Mouse (Mus musculus) embryonic facial prominence, embryonic 14.5 days (tissue): ENCODE data around the gene Eif2b3. TPM values are rescaled to one million over a fixed set of nuclear protein-coding genes. Genes with fewer than 3 reads are reported as not detected.

ENCODE experiments used
- ATAC-seq: fragments of 200-750 bp; cut with Nextera tagmentation; 2 replicates; pipeline ENCODE4 v1.8.0; 2017; ENCODE audit warnings: low read depth, moderate number of reproducible peaks, moderate TSS enrichment
- DNase-seq: peaks from one replicate; pipeline ENCODE4 v3.0.0-alpha.2; 2015; ENCODE audit warnings: low spot score
- H3K27ac ChIP-seq: fragments of 300-500 bp; sonication (generic); replicated peaks from 2 replicates; pipeline ENCODE4 v1.5.1; 2014; ENCODE audit warnings: low read depth, mild to moderate bottlenecking, low read length, moderate library complexity
- H3K27me3 ChIP-seq: fragments of 300-500 bp; sonication (generic); replicated peaks from 2 replicates; pipeline ENCODE4 v1.6.1; 2014; ENCODE audit warnings: low read length; ENCODE audit not compliant: control insufficient read depth, insufficient read depth
- H3K36me3 ChIP-seq: fragments of 300-500 bp; sonication (generic); 2 replicates; pipeline ENCODE4 v1.6.1; 2014; ENCODE audit warnings: low read length, mixed read lengths; ENCODE audit not compliant: control insufficient read depth, insufficient read depth
- H3K4me1 ChIP-seq: fragments of 300-500 bp; sonication (generic); 2 replicates; pipeline ENCODE4 v1.6.1; 2014; ENCODE audit warnings: antibody characterized with exemption, low read length; ENCODE audit not compliant: control insufficient read depth, insufficient read depth
- H3K4me2 ChIP-seq: fragments of 300-500 bp; sonication (generic); 2 replicates; pipeline ENCODE4 v1.6.1; 2014; ENCODE audit warnings: low read depth, mild to moderate bottlenecking, low read length, moderate library complexity, mixed read lengths
- H3K4me3 ChIP-seq: fragments of 300-500 bp; sonication (generic); 2 replicates; pipeline ENCODE4 v1.5.1; 2014; ENCODE audit warnings: low read depth, mild to moderate bottlenecking, low read length
- H3K9ac ChIP-seq: fragments of 300-500 bp; sonication (generic); 2 replicates; pipeline ENCODE4 v1.6.1; 2014; ENCODE audit warnings: low read depth, mild to moderate bottlenecking, low read length, moderate library complexity, mixed read lengths
- H3K9me3 ChIP-seq: fragments of 300-500 bp; sonication (generic); 2 replicates; pipeline ENCODE4 v1.6.1; 2016; ENCODE audit warnings: low read length; ENCODE audit not compliant: control insufficient read depth
- WGBS: fragments of 180-500 bp; shearing (Covaris S2); extraction: QIAGEN DNeasy Blood & Tissue Kit; methylation state at CpG from one replicate; pipeline ENCODE4 v1.1.7; 2014; 5-methylcytosine and 5-hydroxymethylcytosine counted together
- polyA plus RNA-seq: library from polyadenylated mRNA; unstranded; fragments of >200 nt; fragmentation: Nextera tagmentation; extraction: Ambion mirVana; gene quantifications from 2 replicates; pipeline ENCODE4 v1.2.1, GENCODE M21; 2014

Gene Eif2b3
- polyA plus RNA-seq, 1 experiment from 2014 or later, result 38.6 TPM

DNA sequence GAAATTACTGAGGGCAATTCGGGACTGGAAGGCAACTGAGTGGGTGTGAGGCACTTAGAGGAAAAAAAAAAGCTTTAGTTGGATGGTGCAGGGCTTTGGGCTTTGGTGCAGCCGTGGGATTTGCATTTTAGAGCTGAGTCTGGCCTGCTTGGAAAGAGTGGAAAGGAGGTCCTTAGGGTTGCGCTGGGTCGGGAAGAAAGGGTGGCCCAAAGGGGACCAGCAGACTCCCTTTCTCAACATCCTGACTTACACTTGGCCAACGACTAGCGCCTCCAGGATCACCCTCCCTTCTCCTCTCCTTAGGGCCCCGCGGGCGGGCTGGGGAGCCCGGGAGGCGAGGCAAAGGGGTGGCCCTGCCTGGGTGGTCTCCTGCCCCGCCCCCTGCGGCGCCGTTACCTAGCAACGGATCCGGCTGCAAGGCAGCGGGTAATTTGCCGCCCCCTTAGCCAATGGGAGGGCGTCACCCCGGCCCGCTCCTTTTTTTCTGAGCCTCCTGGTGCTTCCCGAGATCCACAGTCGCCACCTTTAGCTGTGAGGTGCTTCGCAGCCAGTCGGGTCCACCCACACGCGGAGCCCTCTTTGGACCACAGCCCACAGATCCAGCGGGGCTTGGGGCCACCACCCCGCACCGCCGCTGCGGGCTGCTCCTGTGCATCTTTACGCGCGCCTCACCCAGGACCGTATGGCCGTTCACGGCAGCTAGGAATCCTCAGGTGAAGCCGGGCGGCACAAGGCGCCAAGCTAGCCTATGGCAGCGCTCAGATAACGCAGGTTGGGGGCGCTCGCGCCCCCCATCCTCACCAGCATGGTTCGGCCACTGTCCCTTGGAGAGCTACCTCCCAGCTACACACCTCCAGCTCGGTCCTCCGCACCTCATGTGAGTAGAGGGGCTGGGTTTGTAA, 76.6 kb downstream of the Eif2b3 start, which contains the start of gene Ptch2:
Gene Ptch2 (plus strand): TSS at position 525 of the 902 bp plus-strand sequence.
- peak within 1 kb of the TSS; percentile 76 for H3K27ac ChIP-seq
- H3K9me3 ChIP-seq, result no peaks in the 10 kb centered on the region
- peak within 1 kb of the TSS; percentile 74 for H3K9ac ChIP-seq
- peak within 1 kb of the TSS; percentile 99 for H3K4me2 ChIP-seq
- H3K4me1 ChIP-seq, result peaks cover 18% of the 10 kb centered on the region
- DNase-seq, result peak; percentile 85
- peak within 1 kb of the TSS; percentile 66 for H3K4me3 ChIP-seq
- ATAC-seq, result peak; percentile 71
- H3K27me3 ChIP-seq, result no peaks in the 10 kb centered on the region
- WGBS, result under 1% methylated on average over 29 of the region's 50 CpGs
- no peaks in the 10 kb centered on the region for H3K36me3 ChIP-seq

DNA sequence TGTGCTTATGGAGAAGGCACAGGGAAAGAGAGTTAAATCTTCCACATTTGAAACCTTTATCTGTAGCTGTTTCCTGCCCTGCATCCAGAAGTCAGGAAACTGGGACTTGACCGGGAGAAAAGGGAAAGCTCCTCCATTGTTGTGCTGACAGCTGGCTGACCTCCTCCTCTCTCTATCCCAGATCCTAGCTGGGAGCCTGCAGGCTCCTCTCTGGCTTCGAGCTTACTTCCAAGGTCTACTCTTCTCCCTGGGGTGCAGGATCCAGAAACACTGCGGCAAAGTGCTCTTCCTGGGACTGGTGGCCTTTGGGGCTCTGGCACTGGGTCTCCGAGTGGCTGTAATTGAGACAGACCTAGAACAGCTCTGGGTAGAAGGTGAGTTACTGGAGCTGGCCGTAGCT, 77.5 kb downstream of the Eif2b3 start:
- H3K36me3 ChIP-seq, result no peaks in the 10 kb centered on the region
- ATAC-seq, result no peak
- H3K9me3 ChIP-seq, result no peaks in the 10 kb centered on the region
- peak overlapping the region; percentile 99 for H3K4me2 ChIP-seq
- 9% methylated on average over 5 of the region's 5 CpGs for WGBS
- no peaks in the 10 kb centered on the region for H3K27me3 ChIP-seq
- no peak for DNase-seq
- H3K4me1 ChIP-seq, result peaks cover 18% of the 10 kb centered on the region
- H3K27ac ChIP-seq, result peak overlapping the region; percentile 57; the same call in 1 of the 2 replicates
- H3K9ac ChIP-seq, result peak overlapping the region; percentile 74
- peak overlapping the region; percentile 66 for H3K4me3 ChIP-seq

DNA sequence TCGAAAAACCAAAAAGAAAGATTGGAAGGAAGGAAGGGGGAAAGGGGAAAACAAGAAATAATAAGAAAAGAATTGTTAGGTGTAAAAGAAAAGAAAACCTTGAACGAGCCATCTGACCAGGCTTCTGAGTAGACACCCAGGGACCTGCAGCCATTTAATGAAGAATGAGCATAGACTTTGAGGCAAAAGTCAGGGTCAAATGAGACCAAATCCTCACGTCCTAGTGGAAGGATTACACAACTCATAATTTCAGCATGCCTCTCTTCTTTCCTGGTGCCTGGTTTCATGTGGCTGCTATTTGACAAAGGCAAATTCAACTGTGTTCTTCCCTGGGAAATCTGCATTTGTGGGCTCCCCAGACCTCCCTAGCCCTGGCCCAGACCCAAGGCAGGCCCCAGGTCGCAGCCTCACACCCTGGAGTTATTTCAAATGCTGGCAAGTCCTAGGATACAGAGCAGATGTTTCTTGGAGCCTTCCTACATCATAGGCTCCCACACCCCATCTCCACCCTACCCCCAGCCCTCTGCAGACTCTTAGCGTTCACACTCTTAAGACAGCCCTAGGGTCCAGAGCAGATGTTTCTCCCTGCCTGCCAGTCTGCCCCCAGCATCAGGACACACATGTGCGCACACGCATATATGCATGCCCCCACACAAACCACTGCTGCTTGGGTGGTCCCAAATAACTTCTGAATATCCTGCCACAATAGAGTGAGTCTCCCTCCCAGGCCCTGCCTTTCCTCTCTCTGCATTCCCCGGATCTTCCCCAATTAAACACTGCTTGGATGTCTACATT, 79.0 kb downstream of the Eif2b3 start:
- DNase-seq (peak; percentile 82), ATAC-seq (peak; percentile 78)
- no peaks in the 10 kb centered on the region for H3K27me3 ChIP-seq
- peak overlapping the region; percentile 57 for H3K27ac ChIP-seq
- H3K4me1 ChIP-seq, result peaks cover 18% of the 10 kb centered on the region
- no peaks in the 10 kb centered on the region for H3K36me3 ChIP-seq
- H3K4me3 ChIP-seq, result peak overlapping the region; percentile 66; the same call in 1 of the 2 replicates
- 33% methylated on average over 8 of the region's 8 CpGs for WGBS
- H3K9me3 ChIP-seq, result no peaks in the 10 kb centered on the region
- peak overlapping the region; percentile 36; the same call in 1 of the 2 replicates for H3K9ac ChIP-seq
- H3K4me2 ChIP-seq, result peak overlapping the region; percentile 99

DNA sequence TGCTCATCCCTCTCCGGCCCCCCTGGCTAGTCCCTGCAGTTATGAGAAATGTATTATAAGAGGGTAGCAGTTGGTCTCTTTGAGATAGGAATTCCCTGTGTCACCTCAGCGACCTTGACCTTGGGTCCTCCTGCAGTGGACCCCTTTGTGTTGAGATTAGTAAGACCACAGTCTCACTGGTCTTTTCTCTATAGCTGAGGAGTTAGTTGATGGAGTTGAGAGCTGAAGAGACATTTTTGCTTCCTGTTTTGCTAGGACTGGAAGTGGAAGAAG, 79.5 kb downstream of the Eif2b3 start:
- Histone ChIP-seq H3K36me3 (no peaks in the 10 kb centered on the region), H3K9me3 (no peaks in the 10 kb centered on the region), H3K4me2 (peak overlapping the region; percentile 99; the same call in 1 of the 2 replicates), H3K27me3 (no peaks in the 10 kb centered on the region), H3K27ac (peak overlapping the region; percentile 57), H3K4me3 (no peak overlapping the region), H3K9ac (no peak overlapping the region), H3K4me1 (peaks cover 18% of the 10 kb centered on the region)
- ATAC-seq (no peak), DNase-seq (no peak)
- WGBS, result 59% methylated on average over 2 of the region's 2 CpGs

GRCm38 (mm10) chr4:117100036-117100435, 80.8 kb downstream of the Eif2b3 start:
- Histone ChIP-seq H3K4me1 (peaks cover 23% of the 10 kb centered on the region), H3K27me3 (no peaks in the 10 kb centered on the region), H3K4me3 (no peak overlapping the region), H3K9ac (no peak overlapping the region), H3K9me3 (no peaks in the 10 kb centered on the region), H3K4me2 (no peak overlapping the region), H3K36me3 (no peaks in the 10 kb centered on the region), H3K27ac (no peak overlapping the region)
- DNase-seq (no peak), ATAC-seq (no peak)
- 59% methylated on average over 4 of the region's 4 CpGs for WGBS

GRCm38 (mm10) chr4:117101218-117101617, 82.0 kb downstream of the Eif2b3 start:
- H3K4me1 ChIP-seq, result peaks cover 21% of the 10 kb centered on the region
- no peaks in the 10 kb centered on the region for H3K9me3 ChIP-seq
- H3K4me2 ChIP-seq, result no peak overlapping the region
- H3K27me3 ChIP-seq, result no peaks in the 10 kb centered on the region
- peak; percentile 51 for DNase-seq
- WGBS, result 40% methylated on average over 7 of the region's 7 CpGs
- no peak overlapping the region for H3K27ac ChIP-seq
- no peak for ATAC-seq
- H3K4me3 ChIP-seq, result no peak overlapping the region
- 0 out of 2 replicates have a peak overlapping the region, but pooled peaks have one; percentile 2 for H3K9ac ChIP-seq
- H3K36me3 ChIP-seq, result no peaks in the 10 kb centered on the region

DNA sequence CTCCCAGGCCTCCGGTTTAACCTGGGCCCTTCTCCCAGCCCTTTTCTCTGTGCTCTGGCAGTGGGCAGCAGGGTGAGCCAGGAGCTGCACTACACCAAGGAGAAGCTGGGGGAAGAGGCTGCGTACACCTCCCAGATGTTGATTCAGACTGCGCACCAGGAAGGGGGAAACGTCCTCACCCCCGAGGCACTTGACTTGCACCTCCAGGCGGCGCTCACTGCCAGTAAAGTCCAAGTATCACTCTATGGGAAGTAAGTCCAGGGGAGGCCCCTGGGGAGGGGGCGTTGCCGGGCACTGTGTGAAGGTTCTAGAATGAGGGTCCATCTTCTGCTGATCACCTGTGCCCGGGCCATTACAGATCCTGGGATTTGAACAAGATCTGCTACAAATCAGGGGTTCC, 85.5 kb downstream of the Eif2b3 start:
- no peak overlapping the region for H3K4me3 ChIP-seq
- peaks cover 7% of the 10 kb centered on the region for H3K4me1 ChIP-seq
- 78% methylated on average over 9 of the region's 10 CpGs for WGBS
- no peaks in the 10 kb centered on the region for H3K27me3 ChIP-seq
- peak overlapping the region; percentile 8; the same call in 1 of the 2 replicates for H3K9ac ChIP-seq
- H3K9me3 ChIP-seq, result no peaks in the 10 kb centered on the region
- H3K36me3 ChIP-seq, result peaks cover 21% of the 10 kb centered on the region
- ATAC-seq (no peak), DNase-seq (no peak)
- no peak overlapping the region for H3K4me2 ChIP-seq
- H3K27ac ChIP-seq, result no peak overlapping the region

DNA sequence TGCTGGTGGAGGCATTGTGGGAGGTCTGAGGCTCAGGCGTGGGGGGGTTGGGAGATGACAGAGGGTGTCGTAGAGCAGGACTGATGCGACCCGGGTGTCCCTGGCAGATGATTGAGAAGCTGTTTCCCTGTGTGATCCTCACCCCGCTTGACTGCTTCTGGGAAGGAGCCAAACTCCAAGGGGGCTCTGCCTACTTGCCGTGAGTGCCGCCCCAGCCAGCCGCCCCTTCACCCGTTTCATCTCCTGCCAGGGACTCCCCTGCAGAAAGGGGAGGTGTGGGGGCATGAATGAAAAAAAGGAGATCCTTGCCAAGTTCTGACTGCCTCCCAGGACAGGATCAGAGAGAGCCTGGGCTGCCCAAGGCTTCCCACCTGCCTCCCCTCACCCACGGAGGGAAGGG, 85.9 kb downstream of the Eif2b3 start:
- 35% methylated on average over 10 of the region's 10 CpGs for WGBS
- no peaks in the 10 kb centered on the region for H3K9me3 ChIP-seq
- H3K9ac ChIP-seq, result peak overlapping the region; percentile 8; the same call in 1 of the 2 replicates
- DNase-seq (peak; percentile 62), ATAC-seq (peak; percentile 38; the same call in 1 of the 2 replicates)
- H3K36me3 ChIP-seq, result peaks cover 26% of the 10 kb centered on the region
- H3K4me3 ChIP-seq, result no peak overlapping the region
- H3K27me3 ChIP-seq, result no peaks in the 10 kb centered on the region
- H3K4me2 ChIP-seq, result no peak overlapping the region
- no peak overlapping the region for H3K27ac ChIP-seq
- H3K4me1 ChIP-seq, result peaks cover 7% of the 10 kb centered on the region
